20 mouse cellular contexts compared by ENCODE assay signal in genomic region chr9:102549211-102549610, GRCm38 (mm10). TPM values are rescaled to one million over a fixed set of nuclear protein-coding genes. Genes with fewer than 3 reads are reported as not detected.
DNase-seq lines count a peak whose midpoint lies in the region; ATAC-seq and TF ChIP-seq lines count a peak whose summit lies in the region.
"Had no signal": no experiment of that assay in that cellular context is flagged by ENCODE, and none has a peak within 500 bp of the region (broad histone marks: within the 10 kb centered on the region; RNA-seq: fewer than 3 reads in every experiment).

No protein-coding gene starts in this region.

- intact Hi-C loops in heart, postnatal 25 days (cut with DNase I) = loop anchor here (5.0 to 10.0 kb wide), 2 partner anchors 72 to 1244 kb away; no protein-coding TSS in a partner anchor

- WGBS in lung, postnatal 0 days = 53% methylated on average over 8 of the region's 8 CpGs

- TF ChIP-seq EP300 in lung, postnatal 0 days (IDR thresholded peaks at IDR 0.05) = no peak

- ATAC-seq in lung, postnatal 0 days = no peak
- ATAC-seq: forebrain, embryonic 15.5 days; hindbrain, postnatal 0 days had no signal

- H3K4me2 ChIP-seq in lung, postnatal 0 days (replicated peaks; ENCODE audit: low read depth, low read length) = no peak overlapping the region
- H3K4me2 ChIP-seq: embryonic facial prominence, embryonic 15.5 days; forebrain, embryonic 15.5 days; hindbrain, embryonic 13.5 days had no signal

- H3K9ac ChIP-seq in lung, postnatal 0 days (replicated peaks; ENCODE audit: low read depth) = no peak overlapping the region
- H3K9ac ChIP-seq: embryonic facial prominence, embryonic 15.5 days; forebrain, embryonic 15.5 days; hindbrain, embryonic 13.5 days had no signal

- DNase-seq in heart, adult 8-10 months (ENCODE audit: low spot score) = peak; percentile 10
- no peak for DNase-seq in heart, postnatal 25 days (ENCODE audit: low spot score)
- DNase-seq in lung, postnatal 0 days (ENCODE audit: low spot score) = peak; percentile 22
- no peak for DNase-seq in lung, postnatal 4 days
- peak; percentile 5 for DNase-seq in NIH3T3 (ENCODE audit: low read depth)
- DNase-seq in fibroblast of lung, adult 2 months (ENCODE audit: low read depth) = peak; percentile 73
- no peak for DNase-seq in testis, postnatal 14 days (ENCODE audit: low spot score)
- DNase-seq: adrenal gland, postnatal 14 days; cerebellum, adult 18-20 months; cerebellum, adult 9-11 months; cerebellum, postnatal 36 days; gastrocnemius, postnatal 10 days; heart, adult 2 months; kidney, adult 11 months had no signal

- H3K4me1 ChIP-seq in lung, postnatal 0 days (ENCODE audit: insufficient read depth, low read depth, low read length) = no peaks in the 10 kb centered on the region

- no peaks in the 10 kb centered on the region for H3K9me3 ChIP-seq in lung, postnatal 0 days (ENCODE audit: low read length)
- H3K9me3 ChIP-seq: embryonic facial prominence, embryonic 15.5 days; forebrain, embryonic 15.5 days; hindbrain, embryonic 13.5 days had no signal

- no peak overlapping the region for H3K27ac ChIP-seq in lung, postnatal 0 days (ENCODE audit: low read length)
- H3K27ac ChIP-seq: embryonic facial prominence, embryonic 15.5 days; forebrain, embryonic 15.5 days; heart, adult 2 months; hindbrain, embryonic 13.5 days; hindbrain, postnatal 0 days had no signal

- no peaks in the 10 kb centered on the region for H3K36me3 ChIP-seq in lung, postnatal 0 days (ENCODE audit: insufficient read depth, low read length)
- H3K36me3 ChIP-seq: embryonic facial prominence, embryonic 15.5 days; forebrain, embryonic 15.5 days; hindbrain, embryonic 13.5 days had no signal

- H3K27me3 ChIP-seq in lung, postnatal 0 days (replicated peaks; ENCODE audit: insufficient read depth, low read length) = 0 out of 2 replicates have a peak, but pooled peaks cover 6% of the 10 kb centered on the region

- TF ChIP-seq CTCF in lung, postnatal 0 days (IDR thresholded peaks at IDR 0.05) = no peak

- no peak overlapping the region for H3K4me3 ChIP-seq in lung, postnatal 0 days (ENCODE audit: low read depth, low read length)
- H3K4me3 ChIP-seq: embryonic facial prominence, embryonic 15.5 days; erythroblast, embryonic 14.5 days; forebrain, embryonic 15.5 days; heart, adult 2 months; hindbrain, embryonic 13.5 days had no signal

RNA-seq across cellular contexts. Expression of gene Ky, which starts 43.7 kb away (rescaled TPM):
- total RNA-seq in heart, adult 8-10 months (2022) = 10 to 100 TPM; 12.0 to 21.0 (median 17.8) TPM
- 10 to 100 TPM; 13.2 to 26.4 TPM for total RNA-seq in heart, postnatal 25 days (2021)
- 0.02 and 0.20 TPM in 2 replicates for polyA plus RNA-seq in lung, postnatal 0 days (2015; fragmentation: Nextera tagmentation; extraction: Ambion mirVana)
- total RNA-seq: CH12.LX had no signal
- polyA plus RNA-seq: erythroblast, embryonic 14.5 days had no signal

Comparison
In these comparisons a context has a peak if more than half of its experiments do, and no peak if none do; other contexts are left out.
1. DNase-seq: peak in heart, adult 8-10 months (single experiment), lung, postnatal 0 days (single experiment), NIH3T3 (single experiment) and fibroblast of lung, adult 2 months (single experiment); none in heart, postnatal 25 days (single experiment), lung, postnatal 4 days (0 of 2) and testis, postnatal 14 days (single experiment).